In the genomic region with DNA sequence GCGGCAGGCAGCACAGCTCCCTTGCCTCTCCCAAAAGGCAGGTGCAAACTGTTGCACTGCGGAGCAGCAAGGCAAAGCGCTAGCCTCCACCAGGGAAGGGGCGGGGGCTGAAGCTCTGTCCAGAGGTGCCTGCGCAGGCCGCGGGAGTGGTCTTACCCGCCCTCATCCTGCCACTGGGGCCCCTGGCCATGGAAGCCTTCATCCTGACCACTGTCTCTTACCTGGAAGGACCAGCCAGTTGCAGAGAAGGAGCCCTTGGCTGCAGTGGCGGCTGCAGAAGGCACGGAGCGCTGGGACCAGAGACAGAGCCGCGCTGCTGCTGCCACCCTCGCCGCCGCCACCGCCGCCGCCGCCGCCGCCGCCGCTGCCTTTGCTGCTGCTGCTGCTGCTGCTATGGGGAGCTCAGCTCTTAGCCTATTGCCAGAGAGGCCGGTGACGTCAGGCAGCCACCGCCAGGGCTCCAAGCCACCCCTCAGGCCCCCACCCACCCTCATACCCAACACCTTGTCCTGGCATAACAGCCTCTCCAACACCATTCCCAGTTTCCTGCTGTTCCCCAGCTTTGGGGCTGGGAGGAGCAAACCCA, we compare ENCODE assay signal across 8 mouse cellular contexts. TPM values are rescaled to one million over a fixed set of nuclear protein-coding genes. Genes with fewer than 3 reads are reported as not detected.
A peak's percentile ranks its signal among the peaks of the same experiment; 100 is the strongest.
DNase-seq lines count a peak whose midpoint lies in the region; ATAC-seq and TF ChIP-seq lines count a peak whose summit lies in the region.

Gene AI593442, minus strand, starts transcription at position 419 of the 586 bp plus-strand sequence.

- H3K27me3 ChIP-seq in cerebellum, adult 2 months (ENCODE audit: control insufficient read depth, insufficient read depth, low read length), result no peaks in the 10 kb centered on the region; the same call in 1 of the 2 replicates
- H3K27me3 ChIP-seq in midbrain, embryonic 11.5 days (ENCODE audit: control insufficient read depth, insufficient read depth, low read length), result peaks cover 23% of the 10 kb centered on the region

- peak; percentile 11 to 32 for DNase-seq in cerebellum, adult 2 months
- no peak for DNase-seq in cerebellum, adult 9-10 months
- DNase-seq in cerebellum, postnatal 10 days, result peak; percentile 66 to 68
- DNase-seq in frontal cortex, postnatal 10 days (ENCODE audit: low spot score in 2 of 2), result peak; percentile 56 to 63
- peak; percentile 60 to 71 for DNase-seq in layer of hippocampus, postnatal 10 days (ENCODE audit: low spot score in 2 of 2)
- DNase-seq in midbrain, embryonic 11.5 days (ENCODE audit: low spot score, missing footprints), result peak; percentile 96
- DNase-seq in testis, postnatal 10 days (ENCODE audit: low spot score), result peak; percentile 39
- no peak for DNase-seq in thymus, postnatal 25 days

- peak within 1 kb of the TSS; percentile 96 for H3K4me2 ChIP-seq in midbrain, embryonic 11.5 days

- TF ChIP-seq CTCF in cerebellum, adult 2 months (IDR thresholded peaks at IDR 0.05; ENCODE audit: borderline replicate concordance, insufficient read depth, low read depth, low read length), result no peak

- no peaks in the 10 kb centered on the region for H3K9me3 ChIP-seq in midbrain, embryonic 11.5 days (ENCODE audit: control insufficient read depth, low read length)

- H3K27ac ChIP-seq in cerebellum, adult 2 months (ENCODE audit: insufficient read depth, low read length), result no peak within 1 kb of the TSS
- H3K27ac ChIP-seq in midbrain, embryonic 11.5 days (ENCODE audit: low read depth, low read length), result no peak within 1 kb of the TSS

- H3K4me3 ChIP-seq in cerebellum, adult 2 months (replicated peaks; ENCODE audit: insufficient read depth, low read depth, low read length), result peak within 1 kb of the TSS; percentile 43
- H3K4me3 ChIP-seq in midbrain, embryonic 11.5 days (ENCODE audit: low read depth, low read length), result peak within 1 kb of the TSS; percentile 51

- WGBS in cerebellum, adult 2 months, result 2% methylated on average over 27 of the region's 27 CpGs
- 0% methylated on average over 14 of the region's 27 CpGs for WGBS in midbrain, embryonic 11.5 days

- no peaks in the 10 kb centered on the region for H3K36me3 ChIP-seq in midbrain, embryonic 11.5 days (ENCODE audit: control insufficient read depth, insufficient read depth, low read length)

- TF ChIP-seq POLR2A in cerebellum, adult 2 months (IDR thresholded peaks at IDR 0.05; ENCODE audit: borderline replicate concordance, insufficient read depth, low read length), result no peak

- H3K4me1 ChIP-seq in cerebellum, adult 2 months (ENCODE audit: control insufficient read depth, insufficient read depth, low read length), result peaks cover 6% of the 10 kb centered on the region; the same call in 1 of the 2 replicates
- peaks cover 11% of the 10 kb centered on the region for H3K4me1 ChIP-seq in midbrain, embryonic 11.5 days (ENCODE audit: control insufficient read depth, insufficient read depth, low read length)

- peak within 1 kb of the TSS; percentile 61 for H3K9ac ChIP-seq in midbrain, embryonic 11.5 days (ENCODE audit: low read length)

- ATAC-seq in midbrain, embryonic 11.5 days (ENCODE audit: low FRiP score), result peak; percentile 86

RNA-seq across cellular contexts. Expression of gene AI593442, which starts in this region (rescaled TPM):
- 22.5 and 28.1 TPM in 2 replicates for polyA plus RNA-seq in cerebellum, adult 2 months (2012; rRNA removed)
- 10 to 100 TPM; 83.2 to 84.3 TPM for total RNA-seq in layer of hippocampus, postnatal 10 days (2021)
- polyA plus RNA-seq in midbrain, embryonic 11.5 days (2014; fragmentation: Nextera tagmentation; extraction: Ambion mirVana), result 2.4 and 3.3 TPM in 2 replicates

Comparison
In these comparisons a context has a peak if more than half of its experiments do, and no peak if none do; other contexts are left out.
1. DNase-seq: peak in cerebellum, adult 2 months (2 of 2), cerebellum, postnatal 10 days (2 of 2), frontal cortex, postnatal 10 days (2 of 2), layer of hippocampus, postnatal 10 days (2 of 2), midbrain, embryonic 11.5 days (single experiment) and testis, postnatal 10 days (single experiment); none in cerebellum, adult 9-10 months (single experiment) and thymus, postnatal 25 days (single experiment).